Mouse (Mus musculus) heart, embryonic 11.5 days (tissue): ENCODE results near the gene Gm17428. TPM values are rescaled to one million over a fixed set of nuclear protein-coding genes. Genes with fewer than 3 reads are reported as not detected.
A peak's percentile ranks its signal among the peaks of the same experiment; 100 is the strongest.
"Not testable (repeated sequence)": the region's sequence is repeated elsewhere in the genome, so short reads cannot be mapped to it uniquely, and the experiment has no call there.

Experiments used
- ATAC-seq: fragments of 200-750 bp; cut with Nextera tagmentation; replicated peaks from 2 replicates; pipeline ENCODE4 v1.8.0; 2017; ENCODE audit warnings: moderate library complexity; ENCODE audit not compliant: insufficient number of reproducible peaks, low FRiP score, low TSS enrichment
- H3K27ac ChIP-seq: fragments of 300-500 bp; sonication (generic); 2 replicates; pipeline ENCODE4 v1.5.1; 2014; ENCODE audit warnings: mild to moderate bottlenecking, low read depth, low read length
- H3K27me3 ChIP-seq: fragments of 300-500 bp; sonication (generic); 2 replicates; pipeline ENCODE4 v1.6.1; 2014; ENCODE audit warnings: mild to moderate bottlenecking, low read length, mixed read lengths; ENCODE audit not compliant: control insufficient read depth, insufficient read depth
- H3K36me3 ChIP-seq: fragments of 300-500 bp; sonication (generic); 2 replicates; pipeline ENCODE4 v1.6.1; 2014; ENCODE audit warnings: mild to moderate bottlenecking, low read length, moderate library complexity, mixed read lengths; ENCODE audit not compliant: control insufficient read depth, insufficient read depth
- H3K4me1 ChIP-seq: fragments of 300-500 bp; sonication (generic); 2 replicates; pipeline ENCODE4 v1.6.1; 2014; ENCODE audit warnings: low read length; ENCODE audit not compliant: control insufficient read depth, insufficient read depth
- H3K4me2 ChIP-seq: fragments of 300-500 bp; sonication (generic); 2 replicates; pipeline ENCODE4 v1.6.1; 2014; ENCODE audit warnings: mild to moderate bottlenecking, moderate library complexity
- H3K4me3 ChIP-seq: fragments of 300-500 bp; sonication (generic); 2 replicates; pipeline ENCODE4 v1.5.1; 2014; ENCODE audit warnings: low read depth, low read length
- H3K9ac ChIP-seq: fragments of 300-500 bp; sonication (generic); 2 replicates; pipeline ENCODE4 v1.6.1; 2014; ENCODE audit warnings: mild to moderate bottlenecking, low read depth, low read length, moderate library complexity
- H3K9me3 ChIP-seq: fragments of 300-500 bp; sonication (generic); replicated peaks from 2 replicates; pipeline ENCODE4 v1.6.1; 2016; ENCODE audit warnings: low read length; ENCODE audit not compliant: control insufficient read depth
- WGBS: fragments of 180-500 bp; shearing (Covaris S2); extraction: QIAGEN DNeasy Blood & Tissue Kit; methylation state at CpG from one replicate; pipeline ENCODE4 v1.1.7; 2014; ENCODE audit not compliant: insufficient replicate concordance; 5-methylcytosine and 5-hydroxymethylcytosine counted together
- polyA plus RNA-seq: library from polyadenylated mRNA; unstranded; fragments of >200 nt; fragmentation: Nextera tagmentation; extraction: Ambion mirVana; gene quantifications from 2 replicates; pipeline ENCODE4 v1.2.1, GENCODE M21; 2014

Gene Gm17428
- polyA plus RNA-seq, 1 experiment from 2014 or later, result not detected

- Histone ChIP-seq H3K9me3 (no peaks in the 10 kb centered on the region), H3K4me3 (no peak overlapping the region), H3K27ac (peak overlapping the region; percentile 35; the same call in 1 of the 2 replicates), H3K9ac (peak overlapping the region; percentile 61; the same call in 1 of the 2 replicates), H3K4me2 (peak overlapping the region; percentile 27; the same call in 1 of the 2 replicates), H3K27me3 (no peaks in the 10 kb centered on the region), H3K36me3 (0 out of 2 replicates have a peak, but pooled peaks cover 2% of the 10 kb centered on the region), H3K4me1 (peaks cover 6% of the 10 kb centered on the region; the same call in 1 of the 2 replicates)
- WGBS, result 84% methylated on average over 7 of the region's 7 CpGs
- ATAC-seq, result no peak
These were observed 5.2 kb downstream of the Gm17428 start for GRCm38 (mm10) chr14:54981934-54982333.

- peak overlapping the region; percentile 70 for H3K4me2 ChIP-seq
- 76% methylated on average over 9 of the region's 9 CpGs for WGBS
These were observed 11.7 kb downstream of the Gm17428 start for GRCm38 (mm10) chr14:54988350-54988874.

GRCm38 (mm10) chr14:54988882-54989281, 12.1 kb downstream of the Gm17428 start:
- H3K9me3 ChIP-seq, result no peaks in the 10 kb centered on the region
- WGBS, result 74% methylated on average over 13 of the region's 13 CpGs
- H3K4me3 ChIP-seq, result peak overlapping the region; percentile 46
- no peaks in the 10 kb centered on the region; the same call in 1 of the 2 replicates for H3K4me1 ChIP-seq
- H3K36me3 ChIP-seq, result peaks cover 5% of the 10 kb centered on the region
- peak overlapping the region; percentile 70 for H3K4me2 ChIP-seq
- ATAC-seq, result no peak
- no peaks in the 10 kb centered on the region for H3K27me3 ChIP-seq
- peak overlapping the region; percentile 99 for H3K27ac ChIP-seq
- H3K9ac ChIP-seq, result peak overlapping the region; percentile 91

More at GRCm38 (mm10) chr14:54988350-54988874, 11.7 kb downstream of the Gm17428 start:
- not testable (repeated sequence) for H3K36me3 ChIP-seq, H3K27me3 ChIP-seq, H3K9me3 ChIP-seq, H3K4me1 ChIP-seq
- peak; percentile 43; the same call in 1 of the 2 replicates for ATAC-seq
- Histone ChIP-seq H3K4me3 (peak overlapping the region; percentile 46), H3K27ac (peak overlapping the region; percentile 99), H3K9ac (peak overlapping the region; percentile 91)

- Histone ChIP-seq H3K36me3 (peaks cover 5% of the 10 kb centered on the region), H3K9ac (peak overlapping the region; percentile 91), H3K4me1 (peaks cover 4% of the 10 kb centered on the region), H3K9me3 (no peaks in the 10 kb centered on the region), H3K4me3 (peak overlapping the region; percentile 46), H3K4me2 (peak overlapping the region; percentile 70), H3K27ac (peak overlapping the region; percentile 99), H3K27me3 (no peaks in the 10 kb centered on the region)
- ATAC-seq, result no peak
- 65% methylated on average over 8 of the region's 8 CpGs for WGBS
These were observed 13.2 kb downstream of the Gm17428 start for GRCm38 (mm10) chr14:54989886-54990441.

- Histone ChIP-seq H3K9ac (peak overlapping the region; percentile 91), H3K9me3 (no peaks in the 10 kb centered on the region), H3K36me3 (peaks cover 5% of the 10 kb centered on the region), H3K27ac (peak overlapping the region; percentile 99), H3K4me1 (peaks cover 17% of the 10 kb centered on the region), H3K4me3 (peak overlapping the region; percentile 46), H3K4me2 (peak overlapping the region; percentile 70), H3K27me3 (peaks cover 7% of the 10 kb centered on the region; the same call in 1 of the 2 replicates)
- WGBS, result 60% methylated on average over 10 of the region's 10 CpGs
- ATAC-seq, result 0 out of 2 replicates have a peak, but pooled peaks have one; percentile 4
These were observed 15.5 kb downstream of the Gm17428 start for GRCm38 (mm10) chr14:54992196-54992595.

GRCm38 (mm10) chr14:54993636-54994035, 16.9 kb downstream of the Gm17428 start:
- H3K9ac ChIP-seq, result peak overlapping the region; percentile 91
- peaks cover 5% of the 10 kb centered on the region for H3K36me3 ChIP-seq
- WGBS, result 46% methylated on average over 10 of the region's 10 CpGs
- H3K4me1 ChIP-seq, result peaks cover 20% of the 10 kb centered on the region
- peak overlapping the region; percentile 70 for H3K4me2 ChIP-seq
- H3K9me3 ChIP-seq, result no peaks in the 10 kb centered on the region
- peaks cover 7% of the 10 kb centered on the region; the same call in 1 of the 2 replicates for H3K27me3 ChIP-seq
- H3K27ac ChIP-seq, result peak overlapping the region; percentile 99
- ATAC-seq, result no peak
- peak overlapping the region; percentile 46 for H3K4me3 ChIP-seq

- H3K27me3 ChIP-seq, result peaks cover 7% of the 10 kb centered on the region; the same call in 1 of the 2 replicates
- H3K4me1 ChIP-seq, result peaks cover 20% of the 10 kb centered on the region
- peak; percentile 45 for ATAC-seq
- peaks cover 5% of the 10 kb centered on the region for H3K36me3 ChIP-seq
- H3K27ac ChIP-seq, result peak within 1 kb of the TSS; percentile 99
- peak within 1 kb of the TSS; percentile 91 for H3K9ac ChIP-seq
- peak within 1 kb of the TSS; percentile 46 for H3K4me3 ChIP-seq
- H3K9me3 ChIP-seq, result no peaks in the 10 kb centered on the region
- H3K4me2 ChIP-seq, result peak within 1 kb of the TSS; percentile 70
- 27% methylated on average over 11 of the region's 11 CpGs for WGBS
These were observed 17.6 kb downstream of the Gm17428 start, which contains the start of gene Myh7 for GRCm38 (mm10) chr14:54994136-54994868. Gene Myh7, minus strand, starts transcription at chr14:54994626.

- H3K9me3 ChIP-seq, result no peaks in the 10 kb centered on the region
- peaks cover 7% of the 10 kb centered on the region; the same call in 1 of the 2 replicates for H3K27me3 ChIP-seq
- H3K4me2 ChIP-seq, result peak overlapping the region; percentile 70
- H3K4me3 ChIP-seq, result peak overlapping the region; percentile 46; the same call in 1 of the 2 replicates
- H3K4me1 ChIP-seq, result peaks cover 20% of the 10 kb centered on the region
- ATAC-seq, result no peak
- no peaks in the 10 kb centered on the region; the same call in 1 of the 2 replicates for H3K36me3 ChIP-seq
- peak overlapping the region; percentile 99 for H3K27ac ChIP-seq
- H3K9ac ChIP-seq, result peak overlapping the region; percentile 59
These were observed 18.1 kb downstream of the Gm17428 start for GRCm38 (mm10) chr14:54994869-54995186.
